In genomic region chr4:108391124-108391523, GRCm38 (mm10) we compare ENCODE assay signal across 23 mouse cellular contexts. TPM values are rescaled to one million over a fixed set of nuclear protein-coding genes. Genes with fewer than 3 reads are reported as not detected.
"Had no signal": no experiment of that assay in that cellular context is flagged by ENCODE, and none has a peak within 500 bp of the region (broad histone marks: within the 10 kb centered on the region; RNA-seq: fewer than 3 reads in every experiment).

No protein-coding gene starts in this region.

- H3K9ac ChIP-seq: limb, embryonic 13.5 days; liver, embryonic 12.5 days; lung, embryonic 14.5 days; neural tube, embryonic 13.5 days had no signal

- DNase-seq: kidney, adult 11 months; kidney, adult 9 months; left cerebral cortex, postnatal 4 days; lung, embryonic 14.5 days; lung, postnatal 10 days; lung, postnatal 4 days; right cerebral cortex, postnatal 14 days; thymus, adult 2 months; thymus, postnatal 25 days had no signal

- H3K4me2 ChIP-seq: limb, embryonic 13.5 days; liver, embryonic 12.5 days; lung, embryonic 14.5 days; neural tube, embryonic 13.5 days had no signal

- H3K27ac ChIP-seq: kidney, postnatal 0 days; limb, embryonic 13.5 days; liver, embryonic 12.5 days; midbrain, embryonic 10.5 days; neural tube, embryonic 13.5 days had no signal

- H3K9me3 ChIP-seq: limb, embryonic 13.5 days; liver, embryonic 12.5 days; neural tube, embryonic 13.5 days had no signal

- H3K36me3 ChIP-seq: limb, embryonic 13.5 days; liver, embryonic 12.5 days; midbrain, embryonic 10.5 days; neural tube, embryonic 13.5 days had no signal

- H3K4me3 ChIP-seq: limb, embryonic 13.5 days; liver, embryonic 12.5 days; midbrain, embryonic 10.5 days; neural tube, embryonic 13.5 days had no signal

- ATAC-seq: liver, embryonic 12.5 days; midbrain, embryonic 16.5 days had no signal

- H3K27me3 ChIP-seq: limb, embryonic 13.5 days; neural tube, embryonic 13.5 days had no signal

RNA-seq across cellular contexts. Expression of gene Shisal2a, which starts 8.0 kb away (rescaled TPM):
- total RNA-seq: layer of hippocampus, adult 8-10 months; layer of hippocampus, postnatal 14 days; left cerebral cortex, adult 18-20 months; left cerebral cortex, postnatal 10 days; left cerebral cortex, postnatal 4 days; megakaryocyte, adult 5-6 weeks had no signal
- polyA plus RNA-seq: large intestine, adult 2 months; liver, embryonic 12.5 days; testis, adult 2 months; thymus, adult 2 months; urinary bladder, adult 2 months had no signal
